Mouse (Mus musculus): Measurements from ENCODE around the gene Nlgn2. TPM values are rescaled to one million over a fixed set of nuclear protein-coding genes. Genes with fewer than 3 reads are reported as not detected.
A peak's percentile ranks its signal among the peaks of the same experiment; 100 is the strongest.

The Nlgn2 gene
- total and polyA plus RNA-seq, 3 experiments = 0.20 to 1.3 (median 1.1) TPM

DNA sequence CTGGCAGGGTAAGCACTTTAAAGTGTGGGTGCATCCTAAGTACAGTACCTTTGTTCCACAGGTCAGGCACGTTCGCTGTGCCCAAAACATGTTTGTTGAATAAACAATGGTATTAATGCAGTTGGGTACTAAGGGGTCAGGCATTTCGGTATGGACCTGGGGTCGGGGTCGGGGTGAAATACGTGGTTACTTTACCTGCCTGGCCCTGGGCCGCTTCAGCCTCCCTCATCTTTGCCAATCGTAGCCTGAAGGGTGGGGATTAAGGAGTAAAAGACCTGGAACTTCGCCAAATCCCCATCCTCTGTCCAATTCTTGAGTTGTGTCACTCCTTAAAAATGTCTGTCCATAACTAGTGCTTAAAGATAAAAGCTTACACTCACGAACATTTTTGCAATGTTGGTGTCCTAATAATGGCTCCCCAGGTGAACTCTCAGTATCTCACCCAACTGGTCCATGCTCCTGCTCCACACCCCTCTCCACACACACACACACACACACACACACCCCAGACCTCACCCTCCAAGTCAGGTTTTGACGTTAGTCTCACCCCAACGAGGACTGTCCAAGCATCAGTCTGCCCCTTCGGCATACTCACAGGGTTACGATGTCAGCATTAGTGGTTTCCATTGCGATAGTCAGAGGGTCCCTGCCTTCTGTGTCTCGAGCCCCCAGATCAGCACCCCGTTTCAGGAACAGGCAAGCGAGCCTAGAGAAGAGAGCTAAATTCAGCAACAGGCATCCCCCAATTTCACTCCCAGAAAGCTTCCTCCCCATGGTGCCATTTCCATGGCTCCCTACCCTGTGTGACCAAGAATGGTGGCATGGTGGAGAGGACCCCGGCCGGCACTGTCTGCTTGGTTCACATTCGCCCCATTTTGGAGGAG, 44.4 kb upstream of the Nlgn2 start:
- Histone ChIP-seq H3K4me1 (ENCODE audit: control insufficient read depth in 1 of 2, insufficient read depth in 2 of 2) (peaks cover 21 to 47% of the 10 kb centered on the region in 2 experiments), H3K36me3 (replicated peaks in 1 of 2; ENCODE audit: control insufficient read depth in 1 of 2, insufficient read depth in 1 of 2, low read length in 1 of 2) (peaks cover 21 to 70% of the 10 kb centered on the region in 2 experiments), H3K27ac (ENCODE audit: insufficient read depth, low read depth) (peak overlapping the region; percentile 23)

DNA sequence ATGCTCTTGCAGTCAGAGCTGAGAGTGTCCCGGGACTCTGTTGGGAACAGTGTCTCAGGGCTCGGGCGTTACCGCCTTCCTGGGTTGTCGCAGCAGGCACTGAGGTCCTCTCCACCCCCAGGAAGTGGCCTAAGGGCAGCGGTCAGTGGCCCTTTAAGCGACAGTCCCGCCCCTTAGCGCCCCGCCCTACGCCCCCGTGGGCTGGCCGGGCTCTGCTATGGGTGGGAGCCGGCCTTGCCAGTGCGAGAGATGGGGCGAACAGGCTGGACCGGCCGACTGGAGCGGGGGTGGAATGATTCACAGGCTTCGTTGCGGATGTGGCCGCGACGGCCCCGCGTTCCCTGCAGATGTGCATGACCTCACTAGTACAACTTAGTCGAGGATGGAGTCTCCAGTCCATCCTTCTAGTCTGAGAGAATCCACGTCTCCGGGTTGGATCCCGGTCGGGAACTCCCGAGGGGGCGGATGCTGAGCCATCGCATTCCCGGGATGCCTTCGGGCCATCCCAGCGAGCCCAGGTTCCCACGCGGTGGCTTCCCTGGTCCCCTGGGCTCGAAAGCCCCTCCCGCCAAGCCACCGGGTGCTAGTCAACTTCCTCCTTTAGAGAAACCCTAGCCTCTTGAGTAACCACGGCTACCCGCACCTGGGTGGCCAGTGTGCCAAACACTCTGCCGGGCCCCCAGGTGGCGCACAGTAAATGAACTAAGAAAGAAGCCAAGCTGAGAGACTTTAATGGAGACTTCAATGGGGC, 43.4 kb upstream of the Nlgn2 start, which contains the start of gene Kctd11:
Kctd11 (minus strand) TSS at position 554 of the 751 bp plus-strand sequence.
- Histone ChIP-seq H3K27me3 (replicated peaks) (no peaks in the 10 kb centered on the region), H3K4me1 (ENCODE audit: control insufficient read depth in 1 of 2, insufficient read depth in 2 of 2) (peaks cover 21 to 56% of the 10 kb centered on the region in 2 experiments), H3K36me3 (replicated peaks in 1 of 2; ENCODE audit: control insufficient read depth in 1 of 2, insufficient read depth in 1 of 2, low read length in 1 of 2) (peaks cover 18 to 60% of the 10 kb centered on the region in 2 experiments), H3K4me2 (ENCODE audit: insufficient read depth, low read depth, poor library complexity, severe bottlenecking) (peak within 1 kb of the TSS; percentile 41), H3K79me2 (replicated peaks; ENCODE audit: control insufficient read depth, extremely low read depth, insufficient read depth, poor library complexity, severe bottlenecking) (no peaks in the 10 kb centered on the region), H3K9me3 (replicated peaks; ENCODE audit: low read length) (peaks cover 10% of the 10 kb centered on the region), H3K4me3 (replicated peaks in 1 of 3; ENCODE audit: low read depth in 2 of 3, low read length in 2 of 3, poor library complexity in 1 of 3) (peak within 1 kb of the TSS; percentile 50 to 74 (median 57)), H3K27ac (ENCODE audit: insufficient read depth, low read depth) (peak within 1 kb of the TSS; percentile 63), H3K9ac (ENCODE audit: insufficient read depth, low read depth) (peak within 1 kb of the TSS; percentile 56)
- DNase-seq (ENCODE audit: extremely low read depth) = peak; percentile 95
- dilution Hi-C loops (cut with MboI; ENCODE audit: extremely low pct_ligation_motif_present, extremely low pct_unique_long_range_greater_than_20kb, low sequenced_read_pairs) (no loop called here), in situ Hi-C loops (cut with MboI; ENCODE audit: low pct_ligation_motif_present, low pct_unique_long_range_greater_than_20kb, low sequenced_read_pairs) (loop anchor here (5.0 kb wide), 1 partner anchor 36 kb away; no protein-coding TSS in a partner anchor)
- TF ChIP-seq BHLHE40 (IDR thresholded peaks at IDR 0.05; ENCODE audit: low read depth, low read length) (peak; percentile 50), MAZ (IDR thresholded peaks at IDR 0.05; ENCODE audit: low read depth, low read length) (peak; percentile 89), MXI1 (IDR thresholded peaks at IDR 0.05; ENCODE audit: low read depth, low read length) (peak; percentile 66), EP300 (IDR thresholded peaks at IDR 0.05; ENCODE audit: low read length) (peak; percentile 32; the same call in 1 of the 2 replicates), TCF12 (IDR thresholded peaks at IDR 0.05; ENCODE audit: low read depth, low read length) (peak; percentile 78), KAT2A (IDR thresholded peaks at IDR 0.05; ENCODE audit: insufficient replicate concordance, low read length) (no peak), POLR2AphosphoS2 (IDR thresholded peaks at IDR 0.05; ENCODE audit: low read depth, low read length) (no peak), CTCF (conservative IDR thresholded peaks at IDR 0.05 in 1 of 2, IDR thresholded peaks at IDR 0.05 in 1 of 2; ENCODE audit: low read depth in 2 of 2, low read length in 2 of 2) (peak in 1 of 2 experiments; percentile 89; a peak in 2 of 4 replicates), HCFC1 (IDR thresholded peaks at IDR 0.05; ENCODE audit: low read depth, low read length) (peak; percentile 50), JUN (IDR thresholded peaks at IDR 0.05; ENCODE audit: insufficient read depth, low read depth, low read length) (no peak), RAD21 (IDR thresholded peaks at IDR 0.05; ENCODE audit: low read depth, low read length) (peak; percentile 68), CHD2 (IDR thresholded peaks at IDR 0.05; ENCODE audit: low read length) (no peak), UBTF (IDR thresholded peaks at IDR 0.05; ENCODE audit: low read depth, low read length) (peak; percentile 22), ELF1 (IDR thresholded peaks at IDR 0.05; ENCODE audit: low read depth, low read length) (peak; percentile 90), ZNF384 (IDR thresholded peaks at IDR 0.05; ENCODE audit: low read depth, low read length) (no peak), E2F4 (IDR thresholded peaks at IDR 0.05; ENCODE audit: insufficient replicate concordance, low read depth, low read length) (no peak), MYC (IDR thresholded peaks at IDR 0.05; ENCODE audit: low read depth, low read length) (0 out of 2 replicates have a peak, but pooled peaks have one; percentile 36), PAX5 (IDR thresholded peaks at IDR 0.05; ENCODE audit: low read length) (no peak), USF1 (IDR thresholded peaks at IDR 0.05; ENCODE audit: low read depth, low read length) (no peak), JUND (conservative IDR thresholded peaks at IDR 0.05; ENCODE audit: low read depth, low read length) (no peak), MAX (IDR thresholded peaks at IDR 0.05; ENCODE audit: low read length) (peak; percentile 78; the same call in 1 of the 2 replicates), ETS1 (conservative IDR thresholded peaks at IDR 0.05; ENCODE audit: low read depth, low read length) (no peak), SIN3A (IDR thresholded peaks at IDR 0.05; ENCODE audit: low read length) (peak; percentile 83), IRF4 (IDR thresholded peaks at IDR 0.05; ENCODE audit: low read depth, low read length) (peak; percentile 69), NELFE (IDR thresholded peaks at IDR 0.05; ENCODE audit: low read depth, low read length) (peak; percentile 74), CHD1 (IDR thresholded peaks at IDR 0.05; ENCODE audit: low read depth, low read length) (no peak), POLR2A (IDR thresholded peaks at IDR 0.05; ENCODE audit: low read depth, low read length) (peak; percentile 86), RCOR1 (conservative IDR thresholded peaks at IDR 0.05; ENCODE audit: low read depth, low read length) (no peak)

More for the DNA sequence above, 44.4 kb upstream of the Nlgn2 start:
- peak overlapping the region in 2 of 3 experiments; percentile 32 to 50 for H3K4me3 ChIP-seq (replicated peaks in 1 of 3; ENCODE audit: low read depth in 2 of 3, low read length in 2 of 3, poor library complexity in 1 of 3)
- peaks cover 10% of the 10 kb centered on the region for H3K9me3 ChIP-seq (replicated peaks; ENCODE audit: low read length)
- peak overlapping the region; percentile 41 for H3K4me2 ChIP-seq (ENCODE audit: insufficient read depth, low read depth, poor library complexity, severe bottlenecking)
- dilution Hi-C loops (cut with MboI; ENCODE audit: extremely low pct_ligation_motif_present, extremely low pct_unique_long_range_greater_than_20kb, low sequenced_read_pairs) (no loop called here), in situ Hi-C loops (cut with MboI; ENCODE audit: low pct_ligation_motif_present, low pct_unique_long_range_greater_than_20kb, low sequenced_read_pairs) (loop anchor here (5.0 kb wide), 1 partner anchor 35 kb away; no protein-coding TSS in a partner anchor)
- no peak for DNase-seq (ENCODE audit: extremely low read depth)
- H3K27me3 ChIP-seq (replicated peaks) = no peaks in the 10 kb centered on the region
- no peaks in the 10 kb centered on the region for H3K79me2 ChIP-seq (replicated peaks; ENCODE audit: control insufficient read depth, extremely low read depth, insufficient read depth, poor library complexity, severe bottlenecking)
- TF ChIP-seq JUND (conservative IDR thresholded peaks at IDR 0.05; ENCODE audit: low read depth, low read length) = no peak
- no peak for TF ChIP-seq USF2 (conservative IDR thresholded peaks at IDR 0.05; ENCODE audit: low read depth, low read length)
- no peak for TF ChIP-seq NELFE (IDR thresholded peaks at IDR 0.05; ENCODE audit: low read depth, low read length)
- H3K9ac ChIP-seq (ENCODE audit: insufficient read depth, low read depth) = peak overlapping the region; percentile 9; the same call in 1 of the 2 replicates
